Mouse (Mus musculus): ENCODE data around the gene Oxa1l.

DNA sequence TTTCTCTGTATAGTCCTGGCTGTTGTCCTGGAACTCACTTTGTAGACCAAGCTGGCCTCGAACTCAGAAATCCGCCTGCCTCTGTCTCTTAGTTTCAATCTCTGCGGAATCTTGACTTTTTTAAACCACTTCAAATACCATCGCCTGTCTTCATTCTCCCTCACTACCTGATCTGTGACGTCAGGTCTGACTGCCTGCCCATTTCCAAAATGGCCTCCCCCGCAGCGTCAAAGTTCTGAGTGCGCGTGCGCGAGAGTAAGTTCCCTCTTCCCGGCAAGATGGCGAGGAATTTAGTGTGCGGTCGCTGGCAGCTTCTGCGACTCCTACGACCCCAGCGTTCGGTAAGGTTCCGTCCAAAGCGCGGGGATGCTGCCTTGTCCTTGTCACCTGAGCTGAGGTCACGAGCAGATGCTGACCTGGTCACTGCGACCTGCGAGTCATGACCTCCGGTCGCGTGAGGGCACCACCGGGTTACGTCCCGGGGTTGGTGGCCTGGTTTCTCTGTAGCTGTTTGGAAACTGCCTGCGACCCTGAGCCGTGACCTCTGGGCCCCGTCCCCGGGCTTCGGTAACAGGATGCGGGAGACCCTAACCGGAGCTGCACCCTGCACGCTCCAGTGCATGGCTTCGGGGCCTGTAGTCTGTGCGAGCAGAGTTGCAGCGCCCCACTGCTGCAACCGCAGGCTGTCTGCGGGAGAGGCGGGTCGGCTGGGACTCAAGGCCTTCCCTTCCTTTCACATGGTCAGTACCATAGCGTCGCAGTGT, at the start of gene Oxa1l:
- TF ChIP-seq MYOG (IDR thresholded peaks at IDR 0.05; ENCODE audit: control insufficient read depth in 1 of 3, insufficient read depth in 1 of 3, insufficient read length in 2 of 3, low read depth in 2 of 3) = peak in 1 of 3 experiments; percentile 19
- TF ChIP-seq USF1 (IDR thresholded peaks at IDR 0.05; ENCODE audit: low read depth) = no peak
- TF ChIP-seq TCF3 (IDR thresholded peaks at IDR 0.05; ENCODE audit: insufficient read length, low read depth) = no peak
- TF ChIP-seq POLR2A (IDR thresholded peaks at IDR 0.05; ENCODE audit: insufficient read length, low read depth) = peak; percentile 76
- no peak for TF ChIP-seq MAX (IDR thresholded peaks at IDR 0.05; ENCODE audit: low read depth)
- peak; percentile 76 for TF ChIP-seq POLR2AphosphoS2 (IDR thresholded peaks at IDR 0.05; ENCODE audit: insufficient read length, low read depth)
- TF ChIP-seq MYOD1 (IDR thresholded peaks at IDR 0.05; ENCODE audit: control insufficient read depth in 1 of 3, insufficient read length in 2 of 3, low read depth in 2 of 3) = no peak
